Mouse (Mus musculus): ENCODE data around the gene Chst14.

The Chst14 gene

GRCm38 (mm10) chr2:118905433-118906117 lies 20.7 kb upstream of the Chst14 start:
- DNase-seq (ENCODE audit: low spot score in 2 of 2) = no peak

DNA sequence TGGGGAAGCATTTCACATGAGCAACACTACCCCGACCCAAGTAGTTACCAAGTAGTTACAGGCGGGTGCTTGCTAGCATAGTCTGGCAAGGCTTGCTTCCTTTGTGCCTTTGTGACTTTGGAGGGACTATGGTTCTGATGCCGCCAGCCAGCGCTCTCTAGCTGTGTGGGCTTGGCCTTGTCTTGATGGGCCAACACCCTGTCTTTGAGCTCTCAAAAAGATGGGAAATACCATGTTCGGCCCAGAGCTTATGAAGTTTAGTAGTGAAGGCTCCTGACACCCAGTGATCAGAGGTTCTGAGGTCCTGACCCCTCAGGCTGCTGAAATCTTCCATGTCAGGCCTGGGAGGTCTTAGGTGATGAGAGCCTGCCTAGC lies 20.2 kb upstream of the Chst14 start:
- DNase-seq (ENCODE audit: low spot score in 2 of 2) = no peak

DNA sequence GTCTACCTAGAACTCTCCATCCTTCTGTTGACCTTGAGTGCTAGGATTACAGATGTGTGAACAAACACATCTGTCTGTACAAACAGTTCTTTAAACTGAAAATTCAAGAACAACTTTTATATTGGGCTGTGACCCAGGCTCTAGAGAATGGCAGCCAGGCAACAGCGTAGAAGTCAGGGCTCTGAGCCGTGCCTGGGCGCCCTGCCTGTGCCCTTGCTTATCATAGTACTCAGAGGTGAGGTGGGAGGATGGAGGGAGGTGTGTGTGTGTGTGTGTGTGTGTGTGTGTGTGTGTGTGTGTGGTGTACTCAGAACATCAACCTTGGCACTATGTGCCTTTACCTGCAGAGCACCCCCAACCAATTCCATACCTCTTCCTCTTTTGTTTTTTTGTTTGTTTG lies 18.5 kb upstream of the Chst14 start:
- no peak for DNase-seq (ENCODE audit: low spot score in 2 of 2)

- DNase-seq (ENCODE audit: low spot score in 2 of 2) = no peak
Observed at GRCm38 (mm10) chr2:118909151-118909550, 17.1 kb upstream of the Chst14 start.

DNA sequence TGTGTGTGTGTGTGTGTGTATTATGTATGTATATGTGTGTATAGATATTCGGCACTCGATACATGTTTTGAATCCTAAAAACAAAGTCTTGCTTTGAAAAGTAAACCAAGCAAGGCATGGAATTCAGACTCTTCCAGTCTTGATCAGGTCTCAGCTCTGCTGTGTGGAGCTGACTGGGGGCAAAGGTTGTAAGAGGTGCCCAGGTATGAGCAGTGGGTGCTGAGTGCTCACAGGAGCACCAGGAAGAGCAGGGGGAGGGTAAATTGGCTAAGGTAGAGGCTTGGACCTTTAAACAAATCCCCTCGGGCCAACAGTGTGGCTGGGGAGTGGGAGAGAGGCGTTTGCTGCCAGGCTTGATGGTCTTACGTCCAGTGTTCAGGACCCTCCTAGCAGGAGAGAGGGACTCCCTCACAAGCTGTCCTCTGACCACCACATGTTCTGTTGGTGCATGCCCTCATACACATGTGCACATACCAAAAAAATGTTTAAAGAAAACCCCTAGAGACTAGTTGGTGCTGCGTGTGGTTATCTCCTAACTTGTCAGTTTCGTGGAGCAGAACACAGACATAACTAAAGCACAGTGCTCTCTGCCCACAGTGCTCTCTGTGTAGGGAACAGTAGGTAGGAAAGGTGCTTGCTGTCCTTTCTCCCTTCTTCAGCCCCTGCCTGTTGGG lies 15.6 kb upstream of the Chst14 start:
- no peak for DNase-seq (ENCODE audit: low spot score in 2 of 2)

DNA sequence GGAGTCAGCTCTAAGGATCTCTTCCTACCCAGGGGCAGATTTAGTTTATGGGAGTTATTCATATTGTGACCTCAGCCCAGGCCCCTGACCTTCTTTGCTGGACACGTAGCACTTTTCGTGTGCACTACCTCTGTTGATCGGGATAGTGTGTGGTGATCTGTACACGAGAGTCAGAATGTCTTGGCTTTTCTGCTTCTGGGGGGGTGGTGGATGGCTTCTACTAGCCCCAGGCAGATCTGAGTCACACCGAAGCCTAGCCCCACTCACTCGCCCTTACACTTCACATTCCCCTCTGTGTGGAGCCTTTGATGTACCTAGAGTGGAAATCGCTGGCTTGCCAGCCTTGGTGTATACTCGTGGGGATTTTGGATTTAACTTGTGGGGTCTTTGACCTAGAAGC lies 13.6 kb upstream of the Chst14 start:
- DNase-seq (ENCODE audit: low spot score in 2 of 2) = no peak

DNA sequence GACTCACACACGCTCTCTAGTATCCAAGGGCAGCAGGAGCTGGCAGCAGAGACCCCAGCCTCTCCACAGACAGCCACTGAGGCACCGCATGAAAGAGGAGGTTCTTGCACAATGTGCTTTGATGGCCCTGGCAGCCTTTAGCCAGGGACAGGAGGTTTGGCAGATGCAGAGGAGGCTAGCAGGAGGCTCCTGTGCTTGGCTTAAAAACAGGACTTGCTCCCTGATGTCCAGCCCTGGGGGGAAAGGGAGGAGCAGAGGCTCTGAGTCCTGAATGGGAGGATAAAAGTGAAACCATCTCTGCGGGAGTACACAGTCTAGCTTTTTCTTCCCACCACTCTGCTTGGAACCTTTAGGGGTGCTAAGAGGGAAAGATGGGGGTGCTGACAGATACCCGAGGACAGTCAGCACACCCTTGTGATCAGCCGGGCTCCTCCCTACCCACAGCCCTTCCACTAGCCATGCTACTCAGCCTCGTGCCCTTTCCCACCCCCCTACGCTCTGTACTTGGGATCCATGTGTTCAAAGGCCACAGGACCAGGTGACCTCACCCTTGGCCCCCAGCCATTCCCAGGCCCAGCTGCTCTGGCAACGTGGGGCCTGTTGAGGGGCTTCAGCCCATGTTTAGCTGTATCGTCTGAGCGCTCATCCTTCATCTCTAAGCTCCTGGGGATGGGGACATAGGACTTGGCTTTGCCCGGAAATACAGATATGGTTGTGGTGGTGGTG lies 12.6 kb upstream of the Chst14 start:
- no peak for DNase-seq (ENCODE audit: low spot score in 2 of 2)

GRCm38 (mm10) chr2:118914685-118915084 lies 11.6 kb upstream of the Chst14 start:
- DNase-seq (ENCODE audit: low spot score in 2 of 2) = no peak

DNA sequence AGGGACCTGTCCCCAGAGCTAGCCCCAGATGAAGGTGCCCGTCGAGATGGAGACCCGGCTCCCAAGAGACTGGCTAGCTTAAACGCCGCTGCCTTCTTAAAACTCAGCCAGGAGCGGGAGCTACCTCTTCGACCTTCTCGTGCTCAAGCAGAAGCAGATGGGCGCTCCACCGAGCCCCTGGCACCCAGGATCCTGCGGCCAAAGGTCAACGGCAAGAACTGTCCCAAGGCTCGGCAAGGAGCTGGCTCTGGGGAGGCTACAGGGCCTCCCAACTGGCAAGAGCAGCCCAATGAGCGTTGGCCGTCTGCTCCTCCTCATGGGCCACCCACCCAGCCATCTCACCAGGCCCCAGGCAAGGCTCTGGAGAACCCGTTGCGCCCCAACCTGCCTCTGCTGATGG lies 9.9 kb upstream of the Chst14 start:
- DNase-seq (ENCODE audit: low spot score in 2 of 2) = no peak

GRCm38 (mm10) chr2:118918543-118918942 lies 7.8 kb upstream of the Chst14 start:
- DNase-seq (ENCODE audit: low spot score in 2 of 2) = no peak

DNA sequence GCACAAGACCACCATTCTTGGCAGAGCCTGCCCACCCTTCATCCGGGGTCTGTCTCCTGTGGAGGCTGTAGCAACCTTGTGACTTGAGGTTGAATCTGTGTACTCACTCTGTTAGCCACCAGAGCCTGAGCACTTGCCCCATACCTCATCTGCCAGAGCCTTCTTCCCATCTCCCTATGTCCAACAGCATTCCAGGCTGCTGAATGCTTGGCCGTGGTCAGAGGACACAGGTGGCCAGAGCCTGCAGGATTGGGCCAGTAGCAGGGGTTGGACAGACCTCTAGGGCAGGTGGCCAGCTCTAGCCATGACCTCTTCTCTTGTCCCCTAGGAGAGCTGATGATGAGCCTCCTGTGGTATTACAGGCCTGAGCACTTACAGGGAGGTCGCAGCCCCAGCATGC lies 5.9 kb upstream of the Chst14 start:
- no peak for DNase-seq (ENCODE audit: low spot score in 2 of 2)

DNA sequence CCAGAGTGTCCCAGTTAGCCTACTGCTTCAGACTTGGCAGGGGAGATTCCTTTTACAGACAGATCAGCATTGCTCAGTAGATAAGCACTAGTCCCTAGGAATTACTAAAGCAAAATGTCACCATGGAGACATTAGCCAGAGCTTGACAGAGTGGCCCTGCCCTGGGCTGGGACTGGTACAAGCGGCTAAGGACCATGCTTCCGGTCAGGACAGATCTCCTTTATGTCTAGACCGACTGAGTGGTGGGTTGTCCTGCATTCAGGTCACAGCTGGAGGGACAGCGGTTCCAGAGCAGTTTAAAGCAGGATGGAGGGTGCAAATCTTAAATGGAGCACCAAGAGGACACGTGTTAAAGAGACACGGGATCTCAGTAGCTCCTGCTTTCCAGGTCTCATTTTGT lies 344 bp upstream of the Chst14 start:
- DNase-seq (ENCODE audit: low spot score in 2 of 2) = no peak

DNA sequence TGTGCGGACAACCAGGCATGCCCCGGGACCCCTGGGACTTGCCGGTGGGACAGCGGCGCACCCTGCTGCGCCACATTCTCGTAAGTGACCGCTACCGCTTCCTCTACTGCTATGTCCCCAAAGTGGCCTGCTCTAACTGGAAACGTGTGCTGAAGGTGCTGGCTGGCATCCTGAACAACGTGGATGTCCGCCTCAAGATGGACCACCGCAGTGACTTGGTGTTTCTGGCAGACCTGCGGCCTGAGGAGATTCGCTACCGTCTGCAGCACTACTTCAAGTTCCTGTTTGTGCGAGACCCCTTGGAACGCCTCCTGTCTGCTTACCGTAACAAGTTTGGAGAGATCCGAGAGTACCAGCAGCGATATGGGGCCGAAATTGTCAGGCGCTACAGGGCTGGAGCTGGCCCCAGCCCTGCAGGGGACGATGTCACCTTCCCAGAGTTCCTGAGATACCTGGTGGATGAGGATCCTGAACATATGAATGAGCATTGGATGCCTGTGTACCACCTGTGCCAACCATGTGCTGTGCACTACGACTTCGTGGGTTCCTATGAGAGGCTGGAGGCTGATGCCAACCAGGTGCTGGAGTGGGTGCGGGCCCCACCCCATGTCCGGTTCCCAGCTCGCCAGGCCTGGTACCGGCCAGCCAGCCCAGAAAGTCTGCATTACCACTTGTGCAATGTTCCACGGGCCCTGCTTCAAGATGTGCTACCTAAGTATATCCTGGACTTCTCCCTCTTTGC lies 873 bp downstream of the Chst14 start:
- DNase-seq (ENCODE audit: low spot score in 2 of 2) = no peak

DNA sequence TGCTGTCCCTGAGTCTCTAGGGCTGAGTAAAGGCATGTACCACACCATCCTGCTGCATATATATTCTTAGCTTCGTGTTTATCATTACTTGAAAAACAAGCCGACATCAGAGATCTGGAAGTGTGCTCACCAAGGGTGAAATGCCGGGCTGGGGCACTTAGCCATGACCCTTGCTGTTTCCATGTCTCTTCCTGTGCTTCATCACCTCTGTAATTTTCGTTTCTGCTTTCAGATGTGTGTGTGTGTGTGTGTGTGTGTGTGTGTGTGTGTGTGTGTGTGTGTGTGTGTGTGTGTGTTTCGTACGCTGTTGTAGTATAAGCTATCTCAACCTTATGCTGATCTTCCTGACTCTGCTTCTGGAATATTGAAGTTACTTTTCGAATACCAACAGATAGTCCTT lies 15.0 kb downstream of the Chst14 start:
- no peak for DNase-seq (ENCODE audit: low spot score in 2 of 2)

DNA sequence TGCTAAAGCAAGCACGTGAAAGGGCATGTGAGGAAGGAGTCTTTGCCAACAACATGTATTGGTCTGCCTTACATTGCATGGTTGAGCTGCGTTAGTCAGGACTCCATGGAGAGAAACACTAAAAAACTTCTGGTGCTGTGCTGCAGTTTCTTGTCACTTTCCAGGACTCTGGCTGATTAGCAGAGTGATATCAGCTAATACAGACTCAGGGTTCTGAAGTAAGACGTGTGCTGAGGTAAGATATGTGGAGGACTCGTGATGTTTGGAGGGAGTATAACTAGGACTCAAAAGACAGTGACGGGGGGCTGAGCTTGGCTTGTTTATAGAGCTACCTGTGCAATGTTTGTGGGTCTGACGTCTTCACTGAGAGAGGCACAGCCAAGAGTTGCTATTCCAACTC lies 16.9 kb downstream of the Chst14 start:
- no peak for DNase-seq (ENCODE audit: low spot score in 2 of 2)

DNA sequence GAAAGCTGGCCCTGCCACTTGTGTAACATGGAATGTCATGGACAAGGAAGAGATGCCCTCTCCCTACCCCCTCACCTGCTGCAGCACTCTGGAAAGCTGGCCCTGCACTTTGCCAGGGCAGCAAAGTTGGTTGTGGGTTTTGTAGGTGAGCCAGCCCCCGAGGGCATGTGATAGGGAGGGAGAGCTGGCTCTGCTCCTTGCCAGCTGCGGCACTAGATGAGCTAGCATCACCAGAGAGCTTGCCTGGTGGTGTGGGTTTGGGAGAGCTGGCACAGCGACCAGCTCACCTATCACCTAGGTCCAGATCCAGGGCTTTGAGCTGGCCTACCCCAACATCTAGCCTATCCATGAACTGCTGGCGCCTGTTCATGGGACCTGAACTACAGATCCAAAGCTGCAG lies 22.5 kb downstream of the Chst14 start:
- no peak for DNase-seq (ENCODE audit: low spot score in 2 of 2)

- DNase-seq (ENCODE audit: low spot score in 2 of 2) = no peak
Observed at GRCm38 (mm10) chr2:118949699-118950098, 23.4 kb downstream of the Chst14 start.

GRCm38 (mm10) chr2:118956497-118956896 lies 30.2 kb downstream of the Chst14 start:
- no peak for DNase-seq (ENCODE audit: low spot score in 2 of 2)

GRCm38 (mm10) chr2:118959644-118960043 lies 33.3 kb downstream of the Chst14 start:
- no peak for DNase-seq (ENCODE audit: low spot score in 2 of 2)

DNA sequence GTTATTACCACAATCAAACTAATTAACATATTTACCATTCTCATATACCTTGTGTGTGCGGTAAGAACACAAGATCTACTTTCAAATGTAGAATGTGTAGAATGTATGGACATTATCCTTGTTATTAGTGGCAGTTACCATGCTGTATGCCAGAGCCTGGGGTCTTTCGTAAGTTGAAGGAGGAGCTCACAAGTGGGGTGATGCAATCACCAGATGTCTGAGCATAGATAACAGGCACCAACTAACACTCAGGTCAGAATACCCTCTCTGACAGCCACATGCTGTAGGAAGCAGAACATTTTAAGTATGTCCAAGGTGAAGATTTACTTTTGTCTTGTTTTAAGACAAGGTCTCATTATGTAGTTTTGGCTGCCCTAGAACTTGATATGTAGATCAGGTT lies 34.1 kb downstream of the Chst14 start:
- no peak for DNase-seq (ENCODE audit: low spot score in 2 of 2)

- DNase-seq (ENCODE audit: low spot score in 2 of 2) = no peak
Observed at GRCm38 (mm10) chr2:118961546-118961945, 35.2 kb downstream of the Chst14 start.

- DNase-seq (ENCODE audit: low spot score in 2 of 2) = no peak
Observed at GRCm38 (mm10) chr2:118963007-118963675, 36.8 kb downstream of the Chst14 start.

Measured in thymus, postnatal 10 days (tissue).